ENCODE assay signal across 21 mouse cellular contexts in the genomic region with DNA sequence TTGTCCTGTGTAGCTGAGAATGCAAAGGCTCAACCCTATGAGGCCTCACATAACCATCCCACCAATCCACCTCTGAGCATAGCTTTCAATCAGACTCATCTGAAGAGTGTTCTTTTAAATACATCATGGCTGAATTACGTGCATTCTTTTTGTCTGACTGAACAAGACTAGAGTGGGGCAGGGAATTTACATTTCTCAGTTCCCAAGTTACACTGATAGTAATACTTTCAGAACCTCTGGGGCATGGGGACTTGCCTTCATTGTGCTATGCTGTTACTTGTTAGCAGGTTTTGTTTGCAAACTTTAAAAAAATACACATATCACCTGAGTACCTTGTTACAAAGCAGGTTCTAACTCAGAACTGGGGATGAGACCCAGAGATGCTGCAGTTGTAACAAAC. TPM values are rescaled to one million over a fixed set of nuclear protein-coding genes. Genes with fewer than 3 reads are reported as not detected.
"Had no signal": no experiment of that assay in that cellular context is flagged by ENCODE, and none has a peak within 500 bp of the region (broad histone marks: within the 10 kb centered on the region; RNA-seq: fewer than 3 reads in every experiment).

No protein-coding gene starts in this region.

- H3K9ac ChIP-seq: neural tube, embryonic 12.5 days; neural tube, embryonic 13.5 days; neural tube, embryonic 15.5 days; stomach, embryonic 15.5 days had no signal

- H3K4me2 ChIP-seq: neural tube, embryonic 12.5 days; neural tube, embryonic 13.5 days; neural tube, embryonic 15.5 days; stomach, embryonic 15.5 days had no signal

- H3K4me1 ChIP-seq: neural tube, embryonic 12.5 days; neural tube, embryonic 13.5 days; neural tube, embryonic 15.5 days; stomach, embryonic 15.5 days had no signal

- H3K27ac ChIP-seq: neural tube, embryonic 12.5 days; neural tube, embryonic 13.5 days; neural tube, embryonic 15.5 days; stomach, embryonic 15.5 days; stomach, postnatal 0 days had no signal

- DNase-seq: retina, postnatal 1 day; right cerebral cortex, adult 18-20 months; right cerebral cortex, postnatal 14 days; right cerebral cortex, postnatal 25 days; right cerebral cortex, postnatal 4 days; thymus, adult 18-20 months had no signal

- H3K9me3 ChIP-seq: neural tube, embryonic 12.5 days; neural tube, embryonic 13.5 days; neural tube, embryonic 15.5 days; stomach, embryonic 15.5 days had no signal

- H3K27me3 ChIP-seq: neural tube, embryonic 12.5 days; neural tube, embryonic 13.5 days; neural tube, embryonic 15.5 days; stomach, embryonic 15.5 days had no signal

- H3K36me3 ChIP-seq: neural tube, embryonic 12.5 days; neural tube, embryonic 13.5 days; neural tube, embryonic 15.5 days; stomach, embryonic 15.5 days had no signal

- H3K4me3 ChIP-seq: neural tube, embryonic 12.5 days; neural tube, embryonic 13.5 days; neural tube, embryonic 15.5 days; stomach, embryonic 15.5 days had no signal

RNA-seq across cellular contexts. Expression of a gene that starts 0.5 kb away (rescaled TPM):
- total RNA-seq: neutrophil, adult 5-6 weeks had no signal
- polyA plus RNA-seq: neural tube, embryonic 11.5 days; neural tube, embryonic 12.5 days; neural tube, embryonic 13.5 days; neural tube, embryonic 14.5 days; neural tube, embryonic 15.5 days; stomach, embryonic 14.5 days; stomach, embryonic 15.5 days; stomach, embryonic 16.5 days; stomach, postnatal 0 days; testis, adult 2 months; urinary bladder, adult 2 months had no signal

RNA-seq across cellular contexts. Expression of a gene that starts 5.4 kb away (rescaled TPM):
- total RNA-seq: neutrophil, adult 5-6 weeks had no signal
- polyA plus RNA-seq: neural tube, embryonic 11.5 days; neural tube, embryonic 12.5 days; neural tube, embryonic 13.5 days; neural tube, embryonic 14.5 days; neural tube, embryonic 15.5 days; small intestine, adult 2 months; spleen, adult 2 months; stomach, embryonic 14.5 days; stomach, embryonic 15.5 days; stomach, embryonic 16.5 days; stomach, postnatal 0 days; testis, adult 2 months; thymus, postnatal 0 days; urinary bladder, adult 2 months had no signal

RNA-seq across cellular contexts. Expression of a gene that starts 31.1 kb away (rescaled TPM):
- total RNA-seq: neutrophil, adult 5-6 weeks had no signal
- polyA plus RNA-seq: neural tube, embryonic 11.5 days; neural tube, embryonic 12.5 days; neural tube, embryonic 13.5 days; neural tube, embryonic 14.5 days; neural tube, embryonic 15.5 days; small intestine, adult 2 months; spleen, adult 2 months; stomach, embryonic 14.5 days; stomach, embryonic 15.5 days; stomach, embryonic 16.5 days; stomach, postnatal 0 days; testis, adult 2 months; thymus, postnatal 0 days; urinary bladder, adult 2 months had no signal

RNA-seq across cellular contexts. Expression of a gene that starts 50.8 kb away (rescaled TPM):
- total RNA-seq: neutrophil, adult 5-6 weeks had no signal
- polyA plus RNA-seq: neural tube, embryonic 12.5 days; neural tube, embryonic 14.5 days; small intestine, adult 2 months; testis, adult 2 months; urinary bladder, adult 2 months had no signal

RNA-seq across cellular contexts. Expression of a gene that starts 55.9 kb away (rescaled TPM):
- total RNA-seq: neutrophil, adult 5-6 weeks had no signal
- polyA plus RNA-seq: neural tube, embryonic 11.5 days; neural tube, embryonic 12.5 days; neural tube, embryonic 13.5 days; neural tube, embryonic 14.5 days; neural tube, embryonic 15.5 days; spleen, adult 2 months; thymus, postnatal 0 days; urinary bladder, adult 2 months had no signal
